Mouse (Mus musculus) embryonic fibroblast, embryonic 13.5 days (primary cell): ENCODE results near the gene Gm815.

Source experiments
- CTCF ChIP-seq: IDR thresholded peaks from 2 replicates; pipeline ENCODE4 v1.5.1; 2011; ENCODE audit warnings: mild to moderate bottlenecking, control low read depth, low read length, moderate library complexity, borderline replicate concordance; ENCODE audit not compliant: insufficient read depth
- POLR2A ChIP-seq: IDR thresholded peaks from 2 replicates; pipeline ENCODE4 v1.6.1; 2011; ENCODE audit warnings: low read depth, mild to moderate bottlenecking, control low read depth, low read length, moderate library complexity

DNA sequence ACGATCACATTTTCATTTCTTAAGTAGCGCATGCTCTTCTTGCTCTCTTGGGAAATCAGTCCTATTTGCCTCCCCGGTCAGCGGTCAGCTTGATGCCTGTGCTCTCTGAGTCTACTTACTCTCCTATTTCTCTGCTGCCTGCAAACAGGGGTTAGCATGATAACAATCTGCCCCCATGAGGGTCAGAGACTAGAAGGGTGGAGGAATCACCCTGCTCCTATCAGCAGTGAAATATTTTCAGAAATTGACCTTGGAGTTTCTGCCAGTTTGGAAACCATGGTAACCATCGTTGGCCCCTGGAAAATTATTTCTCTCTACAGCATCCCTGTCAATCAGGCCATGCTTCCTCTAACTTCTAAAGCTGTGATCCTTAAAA, 26.5 kb upstream of the Gm815 start:
- TF ChIP-seq CTCF (no peak), POLR2A (no peak)
